Comparison of ENCODE assay signal across 19 mouse cellular contexts in genomic region chr5:29929381-29929780, GRCm38 (mm10).
"Had no signal": no experiment of that assay in that cellular context is flagged by ENCODE, and none has a peak within 500 bp of the region (broad histone marks: within the 10 kb centered on the region; RNA-seq: fewer than 3 reads in every experiment).

No protein-coding gene starts in this region.

- H3K27ac ChIP-seq: left cerebral cortex, adult 2 months; liver, embryonic 14.5 days; macrophage; midbrain, embryonic 12.5 days; midbrain, embryonic 15.5 days; neural tube, embryonic 12.5 days; neural tube, embryonic 15.5 days; stomach, postnatal 0 days had no signal

- H3K4me1 ChIP-seq: midbrain, embryonic 12.5 days; midbrain, embryonic 15.5 days; neural tube, embryonic 12.5 days; neural tube, embryonic 15.5 days had no signal

- H3K4me3 ChIP-seq: left cerebral cortex, adult 2 months; midbrain, embryonic 12.5 days; midbrain, embryonic 15.5 days; neural tube, embryonic 12.5 days; neural tube, embryonic 15.5 days had no signal

- DNase-seq: kidney, postnatal 10 days; kidney, postnatal 36 days; layer of hippocampus, postnatal 36 days; liver, postnatal 0 days; lung, embryonic 14.5 days; right cerebral cortex, adult 18-20 months; right cerebral cortex, postnatal 14 days; right cerebral cortex, postnatal 4 days; thymus, adult 2 months; thymus, postnatal 14 days; thymus, postnatal 4 days had no signal

- H3K27me3 ChIP-seq: midbrain, embryonic 12.5 days; midbrain, embryonic 15.5 days; neural tube, embryonic 12.5 days; neural tube, embryonic 15.5 days had no signal
